In the genomic region with DNA sequence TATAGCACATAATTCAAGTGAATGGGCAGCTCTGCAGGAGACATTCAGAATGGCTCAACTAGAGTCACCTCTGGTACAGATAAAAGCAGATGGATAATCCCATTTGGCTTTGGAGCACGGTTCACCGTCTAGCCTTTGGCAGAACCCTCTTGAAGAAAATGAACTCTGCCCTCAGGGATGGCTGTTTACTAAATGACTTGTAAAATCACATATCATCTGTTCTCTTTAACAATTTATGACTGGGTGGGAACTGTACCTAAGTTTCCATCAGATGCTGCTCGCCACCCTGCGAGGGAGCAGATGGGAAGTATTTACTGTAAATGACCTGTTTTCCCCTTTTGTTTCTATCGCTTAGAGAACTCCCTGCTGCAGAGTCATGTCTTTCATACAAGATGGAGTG, we compare ENCODE assay signal across 21 mouse cellular contexts. TPM values are rescaled to one million over a fixed set of nuclear protein-coding genes. Genes with fewer than 3 reads are reported as not detected.
DNase-seq lines count a peak whose midpoint lies in the region; TF ChIP-seq lines count a peak whose summit lies in the region.
"Had no signal": no experiment of that assay in that cellular context is flagged by ENCODE, and none has a peak within 500 bp of the region (broad histone marks: within the 10 kb centered on the region; RNA-seq: fewer than 3 reads in every experiment).

No protein-coding gene starts in this region.

- no peaks in the 10 kb centered on the region for H3K36me3 ChIP-seq in kidney, adult 2 months (ENCODE audit: control insufficient read depth, insufficient read depth, low read length)
- H3K36me3 ChIP-seq: embryonic facial prominence, embryonic 12.5 days; hindbrain, embryonic 12.5 days had no signal

- no peak overlapping the region for H3K27ac ChIP-seq in kidney, adult 2 months (ENCODE audit: insufficient read depth, low read depth, low read length)
- H3K27ac ChIP-seq: embryonic facial prominence, embryonic 12.5 days; forebrain, embryonic 13.5 days; gastrocnemius, adult 2 months; hindbrain, embryonic 12.5 days had no signal

- H3K4me1 ChIP-seq in kidney, adult 2 months (ENCODE audit: control insufficient read depth, insufficient read depth, low read length): no peaks in the 10 kb centered on the region
- H3K4me1 ChIP-seq: embryonic facial prominence, embryonic 12.5 days; forebrain, embryonic 13.5 days; hindbrain, embryonic 12.5 days had no signal

- 49% methylated on average over 5 of the region's 5 CpGs for WGBS in kidney, adult 2 months
- 16% methylated on average over 5 of the region's 5 CpGs for WGBS in large intestine, adult 2 months

- TF ChIP-seq POLR2A in kidney, adult 2 months (IDR thresholded peaks at IDR 0.05; ENCODE audit: low read depth, low read length): no peak
- TF ChIP-seq POLR2A in brain, embryonic 14.5 days (IDR thresholded peaks at IDR 0.05; ENCODE audit: borderline replicate concordance, extremely low read depth, insufficient read depth, insufficient read length, poor library complexity, severe bottlenecking): no peak

- H3K4me3 ChIP-seq in kidney, adult 2 months (ENCODE audit: insufficient read depth, low read depth, low read length): no peak overlapping the region
- H3K4me3 ChIP-seq: embryonic facial prominence, embryonic 12.5 days; forebrain, embryonic 13.5 days; gastrocnemius, adult 2 months; hindbrain, embryonic 12.5 days had no signal

- DNase-seq in kidney, adult 2 months: peak; percentile 8
- DNase-seq in kidney, adult 18-20 months: no peak
- peak; percentile 18 for DNase-seq in adipocyte (ENCODE audit: low spot score)
- DNase-seq in brain, embryonic 14.5 days (ENCODE audit: low read depth): peak; percentile 15
- DNase-seq in large intestine, adult 2 months (ENCODE audit: low read depth, low spot score): peak; percentile 70
- no peak for DNase-seq in layer of hippocampus, adult 18-20 months (ENCODE audit: low spot score in 2 of 2)
- no peak for DNase-seq in lung, postnatal 36 days
- DNase-seq: adrenal gland, postnatal 14 days; cerebellum, adult 18-20 months; cerebellum, adult 9-11 months; embryo, embryonic 11 days; forebrain, postnatal 0 days; gastrocnemius, adult 2 months; gastrocnemius, postnatal 25 days; heart, postnatal 10 days; heart, postnatal 4 days had no signal

- TF ChIP-seq CTCF in kidney, adult 2 months (conservative IDR thresholded peaks at IDR 0.05; ENCODE audit: insufficient read depth, insufficient read length, low read depth, low read length): no peak
- no peak for TF ChIP-seq CTCF in brain, embryonic 14.5 days (IDR thresholded peaks at IDR 0.05; ENCODE audit: borderline replicate concordance, extremely low read depth, insufficient read depth, insufficient read length)

- H3K27me3 ChIP-seq in kidney, adult 2 months (replicated peaks; ENCODE audit: control insufficient read depth, insufficient read depth, low read length): no peaks in the 10 kb centered on the region
- H3K27me3 ChIP-seq: embryonic facial prominence, embryonic 12.5 days; forebrain, embryonic 13.5 days; hindbrain, embryonic 12.5 days had no signal

RNA-seq across cellular contexts. Expression of a gene that starts 18.2 kb away (rescaled TPM):
- polyA plus RNA-seq in kidney, adult 2 months (2012; rRNA removed): 19.5 and 26.3 TPM in 2 replicates
- 2.2 and 2.5 TPM in 2 replicates for polyA plus RNA-seq in brain, embryonic 14.5 days (2012; rRNA removed)
- polyA plus RNA-seq in large intestine, adult 2 months (2012; rRNA removed): 59.0 and 75.1 TPM in 2 replicates
- total RNA-seq in layer of hippocampus, adult 18-20 months (2021): under 1 TPM; 0.12 to 0.43 TPM
- total RNA-seq: adrenal gland, postnatal 14 days; common myeloid progenitor, adult 5-6 weeks; gastrocnemius, postnatal 25 days; granulocyte monocyte progenitor cell, adult 5-6 weeks had no signal

RNA-seq across cellular contexts. Expression of a gene that starts 18.3 kb away (rescaled TPM):
- 2.8 and 4.1 TPM in 2 replicates for polyA plus RNA-seq in kidney, adult 2 months (2012; rRNA removed)
- 21.1 and 24.7 TPM in 2 replicates for polyA plus RNA-seq in brain, embryonic 14.5 days (2012; rRNA removed)
- polyA plus RNA-seq in large intestine, adult 2 months (2012; rRNA removed): 3.9 and 4.4 TPM in 2 replicates
- total RNA-seq in layer of hippocampus, adult 18-20 months (2021): 10 to 100 TPM; 51.8 to 53.8 TPM

Comparison
In these comparisons a context has a peak if more than half of its experiments do, and no peak if none do; other contexts are left out.
1. DNase-seq: peak in kidney, adult 2 months (single experiment), adipocyte (single experiment), brain, embryonic 14.5 days (single experiment) and large intestine, adult 2 months (single experiment); none in kidney, adult 18-20 months (single experiment), layer of hippocampus, adult 18-20 months (0 of 2) and lung, postnatal 36 days (single experiment).